Mouse (Mus musculus): ENCODE measurements around the gene Jam3.

DNA sequence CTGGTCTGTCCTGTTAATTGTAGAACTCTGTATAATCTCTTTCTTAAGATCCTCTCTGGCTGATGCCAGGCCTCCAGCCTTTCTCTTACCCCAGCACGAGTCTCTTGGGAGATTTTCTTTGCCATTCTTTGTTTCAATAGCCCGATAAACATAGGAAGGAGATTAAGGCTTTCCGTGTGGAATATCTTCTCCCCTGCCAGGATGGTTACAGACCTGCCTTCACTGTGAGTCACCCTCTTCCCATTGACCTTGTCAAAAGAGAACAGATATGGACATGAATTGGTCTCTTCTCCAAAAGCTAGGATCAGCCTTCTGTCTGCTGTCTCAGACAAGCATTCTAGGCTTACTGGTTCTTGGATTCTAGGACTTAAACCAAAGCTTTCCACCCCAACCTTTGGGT, 15.5 kb upstream of the Jam3 start:
- TF ChIP-seq POLR2A (IDR thresholded peaks at IDR 0.05; ENCODE audit: insufficient read depth, low read depth, low read length) (no peak), CTCF (IDR thresholded peaks at IDR 0.05; ENCODE audit: insufficient read depth, low read depth, low read length) (no peak)
